Mouse (Mus musculus): ENCODE measurements around the gene Rpn2.

DNA sequence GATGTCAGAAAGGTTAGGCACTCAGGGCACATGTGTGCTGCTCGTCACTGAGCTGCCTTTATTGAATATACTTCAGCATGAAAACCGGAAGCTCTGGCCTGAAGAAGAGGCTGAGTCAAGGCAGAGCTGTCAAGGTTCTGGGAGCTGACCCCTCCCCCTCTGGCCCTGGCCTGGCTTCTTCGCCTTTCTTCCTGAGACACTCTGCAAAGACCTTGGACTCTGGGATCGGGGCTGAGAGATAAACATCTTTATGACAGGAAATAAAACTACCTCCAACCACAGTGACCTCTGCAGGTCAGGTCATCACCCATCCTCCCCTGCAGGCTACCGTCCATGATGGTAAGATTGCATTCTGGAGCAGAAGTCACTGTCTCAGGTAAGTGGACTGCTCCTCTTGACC, 33.8 kb upstream of the Rpn2 start:
- TF ChIP-seq POLR2A (IDR thresholded peaks at IDR 0.05; ENCODE audit: borderline replicate concordance, insufficient read depth, low read length), result no peak
- TF ChIP-seq CTCF (IDR thresholded peaks at IDR 0.05; ENCODE audit: borderline replicate concordance, insufficient read depth, low read depth, low read length), result no peak
